ENCODE assay signal across 8 mouse cellular contexts in the genomic region with DNA sequence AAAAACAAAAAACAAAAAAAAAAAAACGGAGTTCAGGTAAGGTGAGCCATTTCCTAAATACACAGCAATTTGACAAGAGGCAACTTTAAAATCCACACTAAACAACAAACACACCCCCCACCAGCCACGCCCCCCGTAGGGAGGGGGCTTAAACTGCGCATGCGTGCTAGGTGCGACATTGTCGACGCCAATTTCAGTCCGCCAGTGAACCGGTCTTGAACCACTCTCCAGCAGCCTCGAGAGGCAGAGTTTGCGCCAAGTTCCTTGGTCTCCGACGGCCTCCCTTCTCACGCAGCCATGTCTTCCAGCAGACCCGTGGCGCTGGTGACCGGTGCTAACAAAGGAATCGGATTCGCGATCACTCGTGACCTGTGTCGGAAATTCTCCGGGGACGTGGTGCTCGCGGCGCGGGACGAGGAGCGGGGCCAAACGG. TPM values are rescaled to one million over a fixed set of nuclear protein-coding genes. Genes with fewer than 3 reads are reported as not detected.
DNase-seq lines count a peak whose midpoint lies in the region; ATAC-seq lines count a peak whose summit lies in the region.

No protein-coding gene starts in this region.

- WGBS in forebrain, embryonic 10.5 days, result under 1% methylated on average over 32 of the region's 32 CpGs
- WGBS in heart, embryonic 16.5 days, result under 1% methylated on average over 32 of the region's 32 CpGs
- WGBS in liver, embryonic 15.5 days (ENCODE audit: insufficient replicate concordance), result under 1% methylated on average over 32 of the region's 32 CpGs
- under 1% methylated on average over 32 of the region's 32 CpGs for WGBS in neural tube, embryonic 11.5 days
- under 1% methylated on average over 32 of the region's 32 CpGs for WGBS in stomach, embryonic 16.5 days

- H3K9me3 ChIP-seq in forebrain, embryonic 10.5 days, result no peaks in the 10 kb centered on the region
- no peaks in the 10 kb centered on the region for H3K9me3 ChIP-seq in heart, embryonic 16.5 days (replicated peaks; ENCODE audit: control insufficient read depth, low read length)
- no peaks in the 10 kb centered on the region for H3K9me3 ChIP-seq in liver, embryonic 15.5 days (replicated peaks)
- H3K9me3 ChIP-seq in neural tube, embryonic 11.5 days (ENCODE audit: control insufficient read depth, low read length), result no peaks in the 10 kb centered on the region
- no peaks in the 10 kb centered on the region for H3K9me3 ChIP-seq in stomach, embryonic 16.5 days (replicated peaks; ENCODE audit: control insufficient read depth, low read length)

- H3K9ac ChIP-seq in heart, embryonic 16.5 days (ENCODE audit: low read length), result peak overlapping the region; percentile 82
- peak overlapping the region; percentile 63 for H3K9ac ChIP-seq in liver, embryonic 15.5 days
- peak overlapping the region; percentile 61 for H3K9ac ChIP-seq in neural tube, embryonic 11.5 days (ENCODE audit: low read length)
- H3K9ac ChIP-seq in stomach, embryonic 16.5 days (ENCODE audit: low read length), result peak overlapping the region; percentile 88

- ATAC-seq in CD4-positive, CD25-positive, alpha-beta regulatory T cell, adult 4 months, result peak; percentile 60
- peak; percentile 53 for ATAC-seq in heart, embryonic 16.5 days (replicated peaks; ENCODE audit: extremely low read depth, insufficient read depth, low FRiP score)
- peak; percentile 17; the same call in 1 of the 2 replicates for ATAC-seq in liver, embryonic 15.5 days (ENCODE audit: insufficient read depth)
- peak; percentile 48; the same call in 1 of the 2 replicates for ATAC-seq in neural tube, embryonic 11.5 days (ENCODE audit: insufficient read depth, low FRiP score, low TSS enrichment)
- peak; percentile 52; the same call in 1 of the 2 replicates for ATAC-seq in stomach, embryonic 16.5 days (ENCODE audit: insufficient read depth, low FRiP score)

- H3K4me1 ChIP-seq in brown adipose tissue, adult 24 weeks (ENCODE audit: control insufficient read depth, insufficient read depth, insufficient read length, low read length), result peaks cover 4% of the 10 kb centered on the region; the same call in 1 of the 2 replicates
- peaks cover 36% of the 10 kb centered on the region for H3K4me1 ChIP-seq in forebrain, embryonic 10.5 days
- H3K4me1 ChIP-seq in heart, embryonic 16.5 days (ENCODE audit: control insufficient read depth, insufficient read depth, low read length), result peaks cover 9% of the 10 kb centered on the region
- peaks cover 34% of the 10 kb centered on the region for H3K4me1 ChIP-seq in liver, embryonic 15.5 days (replicated peaks)
- peaks cover 8% of the 10 kb centered on the region; the same call in 1 of the 2 replicates for H3K4me1 ChIP-seq in neural tube, embryonic 11.5 days (ENCODE audit: control insufficient read depth, insufficient read depth, low read length)
- peaks cover 3% of the 10 kb centered on the region for H3K4me1 ChIP-seq in stomach, embryonic 16.5 days (ENCODE audit: control insufficient read depth, insufficient read depth, low read length)

- peaks cover 9% of the 10 kb centered on the region; the same call in 1 of the 2 replicates for H3K27me3 ChIP-seq in forebrain, embryonic 10.5 days (ENCODE audit: poor library complexity, severe bottlenecking)
- no peaks in the 10 kb centered on the region for H3K27me3 ChIP-seq in heart, embryonic 16.5 days (ENCODE audit: control insufficient read depth, insufficient read depth, low read length)
- peaks cover 12% of the 10 kb centered on the region for H3K27me3 ChIP-seq in liver, embryonic 15.5 days
- H3K27me3 ChIP-seq in neural tube, embryonic 11.5 days (ENCODE audit: control insufficient read depth, insufficient read depth, low read length), result no peaks in the 10 kb centered on the region
- no peaks in the 10 kb centered on the region for H3K27me3 ChIP-seq in stomach, embryonic 16.5 days (ENCODE audit: control insufficient read depth, insufficient read depth, low read length)

- H3K4me3 ChIP-seq in brown adipose tissue, adult 24 weeks (ENCODE audit: insufficient read depth, low read depth, low read length), result peak overlapping the region; percentile 86
- H3K4me3 ChIP-seq in forebrain, embryonic 10.5 days, result peak overlapping the region; percentile 74
- peak overlapping the region; percentile 75 for H3K4me3 ChIP-seq in heart, embryonic 16.5 days (ENCODE audit: low read length)
- peak overlapping the region; percentile 63 for H3K4me3 ChIP-seq in liver, embryonic 15.5 days (replicated peaks)
- H3K4me3 ChIP-seq in neural tube, embryonic 11.5 days (ENCODE audit: low read depth, low read length), result peak overlapping the region; percentile 46
- peak overlapping the region; percentile 76 for H3K4me3 ChIP-seq in stomach, embryonic 16.5 days (replicated peaks; ENCODE audit: low read length)

- peak overlapping the region; percentile 86 for H3K4me2 ChIP-seq in heart, embryonic 16.5 days (ENCODE audit: low read depth, low read length)
- H3K4me2 ChIP-seq in liver, embryonic 15.5 days, result peak overlapping the region; percentile 92
- peak overlapping the region; percentile 76 for H3K4me2 ChIP-seq in neural tube, embryonic 11.5 days (ENCODE audit: low read depth)
- H3K4me2 ChIP-seq in stomach, embryonic 16.5 days (ENCODE audit: low read depth, low read length), result peak overlapping the region; percentile 86

- H3K36me3 ChIP-seq in forebrain, embryonic 10.5 days (replicated peaks), result peaks cover 32% of the 10 kb centered on the region
- peaks cover 4% of the 10 kb centered on the region; the same call in 1 of the 2 replicates for H3K36me3 ChIP-seq in heart, embryonic 16.5 days (ENCODE audit: control insufficient read depth, insufficient read depth)
- no peaks in the 10 kb centered on the region for H3K36me3 ChIP-seq in liver, embryonic 15.5 days (replicated peaks)
- 0 out of 2 replicates have a peak, but pooled peaks cover 3% of the 10 kb centered on the region for H3K36me3 ChIP-seq in neural tube, embryonic 11.5 days (ENCODE audit: control insufficient read depth, insufficient read depth, low read length)
- H3K36me3 ChIP-seq in stomach, embryonic 16.5 days (ENCODE audit: control insufficient read depth, insufficient read depth, low read length), result no peaks in the 10 kb centered on the region

- DNase-seq in forebrain, embryonic 10.5 days (ENCODE audit: extremely low spot score, low spot score), result peak; percentile 78
- DNase-seq in kidney, postnatal 25 days, result peak; percentile 87 to 93
- peak; percentile 86 for DNase-seq in neural tube, embryonic 11.5 days (ENCODE audit: low spot score)

- H3K27ac ChIP-seq in brown adipose tissue, adult 24 weeks (replicated peaks; ENCODE audit: low read depth, low read length), result peak overlapping the region; percentile 67
- peak overlapping the region; percentile 88 for H3K27ac ChIP-seq in forebrain, embryonic 10.5 days
- peak overlapping the region; percentile 76 for H3K27ac ChIP-seq in heart, embryonic 16.5 days (ENCODE audit: low read length)
- H3K27ac ChIP-seq in liver, embryonic 15.5 days (replicated peaks), result no peak overlapping the region
- no peak overlapping the region; the same call in 1 of the 2 replicates for H3K27ac ChIP-seq in neural tube, embryonic 11.5 days (ENCODE audit: low read depth, low read length)
- peak overlapping the region; percentile 76 for H3K27ac ChIP-seq in stomach, embryonic 16.5 days (ENCODE audit: low read length)

RNA-seq across cellular contexts. Expression of a gene that starts 2.0 kb away (rescaled TPM):
- 10 to 100 TPM; 47.7 to 49.9 TPM for polyA plus RNA-seq in CD4-positive, CD25-positive, alpha-beta regulatory T cell, adult 4 months (2017; shearing (Covaris generic))
- 91.1 and 93.4 TPM in 2 replicates for polyA plus RNA-seq in brown adipose tissue, adult 24 weeks (2012; ENCODE audit: insufficient read depth, insufficient read length, missing spikeins)
- polyA plus RNA-seq in forebrain, embryonic 10.5 days (2016; fragmentation: Nextera tagmentation; extraction: Ambion mirVana), result 81.9 and 84.7 TPM in 2 replicates
- polyA plus RNA-seq in heart, embryonic 16.5 days (2015; fragmentation: Nextera tagmentation; extraction: Ambion mirVana), result 57.8 and 60.2 TPM in 2 replicates
- 21.0 and 21.1 TPM in 2 replicates for polyA plus RNA-seq in liver, embryonic 15.5 days (2015; fragmentation: Nextera tagmentation; extraction: Ambion mirVana)
- 105 and 107 TPM in 2 replicates for polyA plus RNA-seq in neural tube, embryonic 11.5 days (2014; fragmentation: Nextera tagmentation; extraction: Ambion mirVana)
- polyA plus RNA-seq in stomach, embryonic 16.5 days (2015; fragmentation: Nextera tagmentation; extraction: Ambion mirVana), result 149 and 167 TPM in 2 replicates

RNA-seq across cellular contexts. Expression of a gene that starts 3.8 kb away (rescaled TPM):
- polyA plus RNA-seq in CD4-positive, CD25-positive, alpha-beta regulatory T cell, adult 4 months (2017; shearing (Covaris generic)), result 10 to 100 TPM; 34.6 to 43.5 TPM
- 2.4 and 4.6 TPM in 2 replicates for polyA plus RNA-seq in brown adipose tissue, adult 24 weeks (2012; ENCODE audit: insufficient read depth, insufficient read length, missing spikeins)
- polyA plus RNA-seq in forebrain, embryonic 10.5 days (2016; fragmentation: Nextera tagmentation; extraction: Ambion mirVana), result 14.9 and 15.8 TPM in 2 replicates
- polyA plus RNA-seq in heart, embryonic 16.5 days (2015; fragmentation: Nextera tagmentation; extraction: Ambion mirVana), result 7.2 and 7.4 TPM in 2 replicates
- polyA plus RNA-seq in liver, embryonic 15.5 days (2015; fragmentation: Nextera tagmentation; extraction: Ambion mirVana), result 4.1 and 4.3 TPM in 2 replicates
- 7.8 and 8.5 TPM in 2 replicates for polyA plus RNA-seq in neural tube, embryonic 11.5 days (2014; fragmentation: Nextera tagmentation; extraction: Ambion mirVana)
- polyA plus RNA-seq in stomach, embryonic 16.5 days (2015; fragmentation: Nextera tagmentation; extraction: Ambion mirVana), result 10.7 and 11.8 TPM in 2 replicates

RNA-seq across cellular contexts. Expression of a gene that starts 20.2 kb away (rescaled TPM):
- not detected for polyA plus RNA-seq in CD4-positive, CD25-positive, alpha-beta regulatory T cell, adult 4 months (2017; shearing (Covaris generic))
- polyA plus RNA-seq in brown adipose tissue, adult 24 weeks (2012; ENCODE audit: insufficient read depth, insufficient read length, missing spikeins), result not detected in 2 replicates
- not detected in 2 replicates for polyA plus RNA-seq in forebrain, embryonic 10.5 days (2016; fragmentation: Nextera tagmentation; extraction: Ambion mirVana)
- polyA plus RNA-seq in heart, embryonic 16.5 days (2015; fragmentation: Nextera tagmentation; extraction: Ambion mirVana), result not detected in 2 replicates
- polyA plus RNA-seq in liver, embryonic 15.5 days (2015; fragmentation: Nextera tagmentation; extraction: Ambion mirVana), result not detected in 2 replicates
- not detected in 2 replicates for polyA plus RNA-seq in neural tube, embryonic 11.5 days (2014; fragmentation: Nextera tagmentation; extraction: Ambion mirVana)
- polyA plus RNA-seq in stomach, embryonic 16.5 days (2015; fragmentation: Nextera tagmentation; extraction: Ambion mirVana), result 0.25 and 0.34 TPM in 2 replicates

Comparison
In these comparisons a context has a peak if more than half of its experiments do, and no peak if none do; other contexts are left out.
1. H3K27ac ChIP-seq: peak in brown adipose tissue, adult 24 weeks (single experiment), forebrain, embryonic 10.5 days (single experiment), heart, embryonic 16.5 days (single experiment) and stomach, embryonic 16.5 days (single experiment); none in liver, embryonic 15.5 days (single experiment) and neural tube, embryonic 11.5 days (single experiment).
2. Peak in every context shown above with its lines, with median percentiles within 50 percentile points of each other: ATAC-seq, H3K4me3 ChIP-seq, DNase-seq, H3K4me2 ChIP-seq and H3K9ac ChIP-seq.